Mouse (Mus musculus) thymus, postnatal 25 days (tissue): ENCODE data around the gene Trpm3.
A peak's percentile ranks its signal among the peaks of the same experiment; 100 is the strongest.
"Not testable (repeated sequence)": the region's sequence is repeated elsewhere in the genome, so short reads cannot be mapped to it uniquely, and the experiment has no call there.

Experiments used
- DNase-seq: peaks from one replicate; pipeline ENCODE4 v3.0.0; 2022

Trpm3 gene

DNA sequence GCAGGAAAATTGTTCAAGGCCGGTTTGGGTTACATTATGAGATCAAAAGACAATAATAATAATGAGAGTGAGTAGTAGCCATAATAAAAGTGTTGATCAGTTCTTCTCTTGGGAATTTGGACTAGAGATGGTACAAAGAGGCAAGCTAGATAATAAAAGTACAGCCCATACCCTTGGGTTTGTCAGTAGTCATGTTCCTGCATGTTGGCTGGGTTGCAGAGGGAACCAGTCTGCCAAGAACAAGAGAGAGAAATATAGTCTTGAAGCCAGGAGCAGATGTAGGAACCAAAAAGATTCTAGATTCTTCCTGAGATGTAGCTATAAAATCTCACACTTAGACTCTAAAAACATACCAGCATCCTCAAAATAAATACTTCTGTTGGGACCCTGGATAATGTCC lies 861.4 kb downstream of the Trpm3 start:
- DNase-seq: no peak

DNA sequence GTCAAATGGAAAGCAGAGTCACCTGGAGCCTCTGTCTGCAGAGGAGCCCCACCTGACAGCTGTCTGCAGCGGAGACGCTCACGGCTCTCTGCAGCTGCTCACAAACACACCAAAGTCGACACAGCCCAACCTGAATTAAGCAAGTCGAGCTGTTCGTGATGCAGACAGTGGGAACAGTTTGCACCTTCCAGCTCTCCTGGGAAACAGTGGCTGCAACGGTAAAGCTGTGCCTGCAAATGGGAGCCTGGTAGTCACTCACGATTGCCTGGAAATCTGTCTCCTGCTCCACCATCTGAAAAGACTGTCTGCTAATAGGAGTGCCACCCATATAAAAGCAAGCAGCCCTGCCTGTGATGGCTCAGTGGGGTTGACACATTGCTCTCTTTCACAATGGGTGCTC lies 865.0 kb downstream of the Trpm3 start:
- DNase-seq: no peak

DNA sequence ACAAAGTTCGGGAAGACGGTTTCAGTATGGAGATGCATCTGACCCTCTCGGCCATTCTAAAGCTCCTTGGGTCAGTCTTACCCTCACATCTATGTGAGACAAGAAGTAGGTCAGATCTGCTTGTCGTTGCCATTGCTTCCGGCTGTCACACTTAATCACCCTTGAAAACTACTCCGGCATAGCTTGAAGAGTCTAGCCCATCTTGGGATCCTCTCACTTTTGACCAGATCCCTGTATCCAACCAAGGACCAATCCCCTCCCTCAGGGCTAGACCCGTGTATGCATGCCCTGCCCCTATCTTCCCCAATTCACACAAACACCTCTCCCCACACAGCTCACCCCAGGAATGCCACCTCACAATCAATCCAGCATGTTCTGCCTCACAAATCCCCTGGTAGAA lies 867.0 kb downstream of the Trpm3 start:
- no peak for DNase-seq

DNA sequence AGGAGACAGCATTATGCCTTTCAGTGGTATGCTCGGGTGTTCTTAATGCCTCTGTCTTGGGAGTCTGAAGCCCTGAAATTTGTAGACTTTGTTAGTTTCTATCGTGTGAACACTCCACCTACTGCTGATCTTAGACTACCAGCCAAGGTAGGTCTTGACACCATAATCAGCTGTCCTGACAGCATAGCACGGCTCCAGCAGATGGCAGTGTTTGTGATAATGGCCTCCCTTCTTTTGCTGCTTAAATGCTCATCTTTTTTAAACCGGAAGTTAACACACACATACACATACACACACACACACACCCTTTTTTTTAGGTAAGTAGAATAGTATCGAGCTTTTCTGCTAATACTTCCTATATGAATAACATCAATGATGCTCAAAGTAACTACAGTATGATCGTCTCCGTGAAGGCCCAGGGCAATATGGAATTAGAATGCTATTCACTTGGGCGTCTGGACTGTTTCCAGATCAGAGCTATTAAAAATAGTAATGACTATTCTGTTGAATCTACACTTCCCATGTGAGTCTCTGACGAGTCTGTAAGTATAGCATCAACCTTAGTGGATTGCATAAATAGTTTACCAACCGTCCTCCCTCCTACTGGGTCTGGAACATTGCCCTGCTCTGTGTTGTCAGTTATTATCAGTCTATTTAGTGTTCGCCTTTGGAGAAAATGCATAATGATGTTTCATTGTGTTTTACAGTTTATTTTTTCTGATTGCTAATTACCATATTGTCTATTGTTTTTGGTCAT lies 867.8 kb downstream of the Trpm3 start:
- DNase-seq: peak; percentile 5

DNA sequence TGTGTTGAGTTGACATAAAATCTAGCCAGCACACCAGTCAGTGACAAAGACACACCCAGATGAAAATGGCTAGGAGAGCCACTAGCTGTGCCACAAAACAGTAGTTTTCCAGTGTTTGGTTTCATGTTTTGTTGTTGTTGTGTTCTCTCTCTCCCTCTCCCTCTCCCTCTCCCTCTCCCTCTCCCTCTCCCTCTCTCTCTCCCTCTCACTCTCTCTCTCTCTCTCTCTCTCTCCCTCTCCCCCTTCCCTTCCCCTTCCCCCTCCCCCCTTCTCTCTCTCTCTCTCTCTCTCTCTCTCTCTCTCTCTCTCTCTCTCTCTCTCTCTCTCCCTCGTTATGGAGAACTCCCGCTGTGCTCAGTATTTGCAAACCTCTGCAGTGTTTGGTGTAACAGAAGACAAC lies 874.8 kb downstream of the Trpm3 start:
- DNase-seq: no peak

DNA sequence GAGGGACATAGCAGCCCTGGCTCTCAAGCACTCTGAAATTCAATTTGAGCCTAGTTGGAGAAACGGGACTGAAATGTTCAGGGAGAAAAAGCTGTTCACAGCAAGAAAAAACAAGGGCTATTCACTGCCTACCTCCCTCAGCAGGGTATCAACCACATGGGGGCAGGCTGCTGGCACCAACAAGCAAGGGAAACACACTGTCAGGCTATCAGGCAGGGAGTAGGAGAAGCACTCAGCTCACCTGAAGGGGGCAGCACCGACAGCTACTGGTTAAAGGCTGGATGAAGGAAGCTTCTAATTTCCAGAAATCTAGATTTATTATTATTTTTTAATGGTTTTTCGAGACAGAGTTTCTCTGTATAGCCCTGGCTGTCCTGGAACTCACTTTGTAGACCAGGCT lies 876.7 kb downstream of the Trpm3 start:
- peak; percentile 19 for DNase-seq

DNA sequence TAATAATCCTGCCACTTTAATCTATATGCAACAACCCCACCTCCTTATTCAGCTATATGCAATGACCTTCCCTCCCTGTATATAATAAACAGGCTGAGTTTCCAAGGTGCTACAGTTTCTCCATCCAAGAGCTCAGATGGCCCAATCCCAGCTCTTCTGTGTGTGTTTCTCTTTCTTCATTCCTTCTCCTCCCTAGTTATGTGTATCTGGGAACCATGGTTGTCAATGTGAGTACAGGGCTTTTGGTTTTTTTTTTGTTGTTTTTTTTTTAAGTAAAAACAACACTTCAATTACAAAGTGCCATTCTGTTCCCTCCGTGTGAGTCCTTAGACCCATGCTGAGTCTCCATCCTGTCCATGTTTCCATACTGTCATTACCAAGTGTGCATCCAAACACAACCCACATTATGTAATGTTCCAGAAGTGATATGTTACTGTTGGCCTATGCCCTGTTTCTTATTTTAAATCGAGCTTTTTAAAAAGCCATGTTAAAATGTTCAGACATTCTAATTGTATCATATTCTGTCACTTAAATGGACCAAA lies 879.4 kb downstream of the Trpm3 start:
- DNase-seq: no peak

DNA sequence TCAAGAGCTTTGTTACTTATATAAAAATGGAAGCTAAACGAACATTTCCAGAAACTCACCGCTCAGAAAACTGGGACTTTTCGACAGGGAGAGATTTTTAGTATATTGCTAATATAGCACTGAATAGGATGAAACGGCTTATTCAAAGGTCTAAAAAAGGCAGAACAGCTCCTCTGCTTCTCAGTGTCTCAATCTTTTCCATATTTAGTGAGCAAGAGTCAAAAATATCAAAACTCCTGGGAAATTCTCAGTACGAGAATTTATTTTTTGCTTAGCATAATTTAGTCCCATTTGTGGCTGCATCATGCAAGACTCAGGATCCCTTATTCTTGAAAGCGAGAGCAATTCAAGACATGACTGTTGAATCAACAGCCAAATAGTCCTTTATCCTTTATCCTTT lies 884.1 kb downstream of the Trpm3 start:
- no peak for DNase-seq

DNA sequence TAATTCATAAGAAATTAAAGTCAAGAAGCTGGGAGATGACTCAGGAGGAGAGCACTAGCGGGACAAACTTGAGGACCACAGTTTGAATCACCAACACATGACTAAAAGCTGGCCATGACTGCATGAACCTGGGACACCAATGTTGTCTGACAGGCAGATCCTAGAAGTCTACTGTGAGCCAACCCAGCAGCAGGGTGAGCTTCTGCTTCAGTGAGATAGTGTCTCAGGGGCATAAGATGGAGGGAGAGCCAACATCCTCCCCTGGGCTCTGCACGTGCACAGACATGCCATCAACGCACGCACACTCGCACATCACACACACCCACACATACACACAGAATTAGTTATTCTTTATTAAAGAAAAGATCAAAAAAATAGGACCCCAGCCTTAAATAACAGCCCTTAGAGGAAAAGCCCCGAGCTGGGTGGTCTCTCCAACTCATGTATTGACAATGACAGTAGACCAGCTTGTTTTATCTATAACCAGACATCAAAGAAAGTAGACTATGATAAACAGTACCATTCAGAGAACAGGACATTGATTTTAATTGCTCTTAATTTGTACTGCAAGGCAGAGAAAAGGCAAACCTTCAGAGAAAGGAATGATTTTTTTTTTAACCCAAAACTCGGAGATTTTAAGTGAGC lies 884.6 kb downstream of the Trpm3 start:
- no peak for DNase-seq

DNA sequence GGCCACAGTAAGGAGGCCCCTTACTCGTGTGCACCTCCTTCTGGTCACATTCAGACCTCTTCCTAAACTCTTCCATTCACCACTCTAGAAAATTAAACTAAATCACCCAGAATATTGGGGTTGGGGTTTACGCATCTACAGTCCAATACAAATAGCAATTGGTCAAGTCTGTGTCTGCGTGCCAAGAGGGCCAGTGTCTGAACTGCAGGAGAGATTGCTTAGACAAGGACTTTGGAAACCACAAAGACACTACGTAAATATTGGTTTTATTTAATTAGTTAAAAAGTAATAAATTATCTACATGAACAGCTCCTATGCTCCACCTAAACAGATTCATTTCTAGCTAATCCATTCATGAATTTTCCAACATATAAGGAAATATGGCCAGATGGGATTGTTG lies 886.0 kb downstream of the Trpm3 start:
- no peak for DNase-seq

DNA sequence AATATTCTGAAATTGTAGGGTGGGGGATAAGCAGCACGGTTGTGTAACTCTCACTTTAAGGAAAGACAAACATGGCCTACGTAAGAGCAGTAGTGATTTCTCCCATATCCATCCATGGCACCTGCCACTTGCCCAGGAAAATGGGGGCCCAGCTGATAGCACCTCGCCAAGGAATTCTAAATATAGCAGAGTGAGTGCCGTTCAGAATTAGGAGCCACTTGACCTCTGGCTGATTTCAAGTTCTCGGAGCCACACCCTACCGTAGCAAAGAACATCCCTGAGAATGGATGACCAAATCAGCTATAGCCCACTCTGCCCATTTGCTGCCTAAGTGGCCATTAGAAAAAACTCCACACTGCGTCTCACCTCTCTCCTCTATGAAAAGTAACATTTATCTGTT lies 887.6 kb downstream of the Trpm3 start:
- no peak for DNase-seq

DNA sequence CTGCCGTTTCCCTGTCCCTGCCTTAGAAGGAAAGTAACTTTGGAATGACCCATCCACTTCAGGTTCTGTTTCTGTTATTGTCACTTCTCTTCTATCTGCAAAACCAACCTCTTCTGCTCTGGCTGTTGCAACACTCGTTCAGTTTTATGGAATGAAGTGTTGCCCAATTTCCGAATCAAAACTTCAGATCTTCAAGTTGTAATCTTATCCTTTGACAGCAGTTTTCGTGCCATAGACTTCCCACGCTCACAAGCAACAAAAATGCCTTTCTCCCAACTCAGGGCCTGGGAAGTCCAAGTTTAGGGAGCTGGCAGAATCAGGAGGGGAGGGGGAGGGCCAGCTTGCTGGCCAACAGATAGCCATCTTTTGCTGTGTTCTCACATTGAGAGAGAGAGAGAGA lies 889.4 kb downstream of the Trpm3 start:
- no peak for DNase-seq

DNA sequence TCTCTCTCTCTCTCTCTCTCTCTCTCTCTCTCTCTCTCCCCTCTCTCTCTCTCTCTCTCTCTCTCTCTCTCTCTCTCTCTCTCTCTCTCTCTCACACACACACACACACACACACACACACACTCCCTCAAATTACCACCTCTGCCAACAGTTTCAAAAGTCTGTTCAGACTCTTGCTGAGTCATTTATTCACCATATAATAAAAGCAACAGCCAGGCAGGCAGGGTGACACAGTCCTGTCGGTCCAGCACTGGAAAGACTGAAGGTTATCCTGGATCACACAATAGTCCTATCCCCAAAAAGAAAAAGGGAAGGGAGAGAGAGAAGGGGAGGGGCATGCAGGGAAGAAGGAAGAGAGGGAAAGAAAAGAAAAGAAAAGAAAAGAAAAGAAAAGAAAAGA lies 894.5 kb downstream of the Trpm3 start:
- DNase-seq: not testable (repeated sequence)

DNA sequence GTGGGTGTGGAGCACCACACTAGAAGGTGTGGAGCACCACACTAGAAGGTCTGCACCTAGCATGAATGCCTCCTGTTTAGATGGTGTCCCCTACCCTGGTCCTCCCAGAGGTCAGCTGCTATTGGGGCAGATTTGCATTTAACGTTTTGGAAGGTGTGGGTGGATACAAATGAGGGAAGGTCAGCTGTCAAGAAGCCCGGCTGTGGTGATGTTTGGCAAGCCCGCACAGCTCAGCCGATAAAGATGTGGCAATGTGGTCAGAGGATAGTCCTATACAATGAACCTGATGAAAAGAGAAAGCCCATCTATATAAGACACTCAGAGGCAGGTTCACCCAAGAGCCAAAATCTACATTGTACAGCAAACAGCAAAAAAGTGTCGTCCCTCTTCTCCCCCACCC lies 895.3 kb downstream of the Trpm3 start:
- DNase-seq: no peak

DNA sequence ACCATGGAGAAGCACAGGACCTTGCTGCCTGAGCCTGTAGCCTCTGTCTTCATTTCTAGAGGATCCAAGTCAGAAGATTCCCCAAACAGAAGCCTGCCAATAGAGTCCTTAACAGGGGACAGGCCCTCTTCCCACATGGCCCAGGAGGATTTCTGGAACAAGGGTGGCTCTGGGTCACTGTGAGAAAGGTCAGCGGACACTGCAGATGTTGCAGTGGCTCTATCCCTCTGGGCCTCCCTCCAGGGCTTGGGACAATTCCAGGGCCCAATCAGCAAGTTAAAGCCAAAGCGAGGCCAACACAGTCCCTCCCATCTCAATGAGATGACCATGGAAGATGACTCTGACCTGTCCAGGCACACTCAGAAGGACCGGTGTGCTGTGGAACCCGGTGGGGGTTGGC lies 896.1 kb downstream of the Trpm3 start:
- DNase-seq: no peak

DNA sequence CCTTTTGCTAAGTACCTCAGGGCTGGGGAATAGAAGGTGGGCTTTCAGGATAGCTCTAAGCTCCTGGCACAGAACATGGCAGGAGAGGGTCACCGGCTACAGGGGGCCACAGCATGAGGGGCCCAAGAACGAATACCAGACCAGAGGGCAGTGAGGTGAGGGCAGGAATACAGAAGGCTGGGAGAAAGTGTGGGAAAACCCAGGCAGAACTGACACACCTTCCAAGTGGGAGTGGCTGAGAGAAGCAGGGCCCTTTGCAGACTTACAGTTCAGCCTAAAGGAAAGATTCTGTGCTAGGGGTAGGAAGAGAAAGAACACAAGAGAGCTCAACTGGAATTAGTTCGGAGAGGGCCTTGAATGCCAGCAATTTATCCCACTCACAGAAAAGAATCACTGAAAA lies 896.9 kb downstream of the Trpm3 start:
- no peak for DNase-seq

DNA sequence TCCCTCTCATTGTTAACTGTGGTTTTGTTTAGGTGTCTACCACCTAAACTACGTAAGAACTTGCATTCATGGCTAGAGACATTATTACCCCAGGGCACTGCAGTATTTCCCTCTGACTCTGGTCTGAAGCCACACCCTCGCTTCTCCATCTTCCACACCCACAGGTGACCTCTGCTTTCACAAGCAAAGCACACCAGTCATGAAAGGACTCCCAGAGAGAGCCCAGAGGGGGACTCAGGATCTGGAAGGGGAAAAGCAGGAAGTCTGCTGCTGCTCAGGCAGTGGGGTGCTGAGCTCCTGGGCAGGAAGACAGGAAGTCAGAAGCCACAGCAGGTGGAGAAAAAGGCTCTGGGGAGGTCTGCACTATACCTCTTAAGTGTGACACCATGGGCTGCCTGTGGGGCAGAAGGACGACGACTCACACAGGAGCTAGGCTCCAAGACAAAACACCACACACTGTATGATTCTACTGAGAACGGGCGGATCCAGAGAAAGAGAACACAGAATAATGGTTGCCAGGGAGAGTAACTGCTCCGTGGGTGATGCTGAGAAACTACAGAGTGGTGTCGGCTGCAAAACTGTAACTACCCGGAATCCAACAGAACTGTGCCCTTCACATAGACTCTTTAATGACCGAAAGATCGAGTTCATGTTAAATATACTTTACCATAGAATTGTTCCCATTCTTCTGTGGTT lies 898.1 kb downstream of the Trpm3 start:
- DNase-seq: peak; percentile 15

DNA sequence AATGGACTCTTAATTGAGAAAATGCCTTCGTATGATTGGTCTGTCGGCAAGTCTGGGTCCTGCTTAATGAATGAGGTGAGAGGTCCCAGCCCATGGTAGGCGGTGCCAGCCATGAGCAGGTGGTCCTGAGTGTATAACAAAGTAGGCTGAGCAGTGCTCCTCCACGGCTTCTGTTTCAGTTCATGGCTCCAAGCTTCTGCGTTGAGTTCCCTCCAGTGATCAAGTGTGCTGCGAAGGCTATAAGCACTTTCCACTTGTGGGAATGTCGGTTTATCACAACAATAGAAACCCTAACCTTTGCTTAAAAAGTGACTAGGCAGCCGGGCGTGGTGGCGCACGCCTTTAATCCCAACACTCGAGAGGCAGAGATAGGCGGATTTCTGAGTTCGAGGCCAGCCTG lies 898.7 kb downstream of the Trpm3 start:
- no peak for DNase-seq

DNA sequence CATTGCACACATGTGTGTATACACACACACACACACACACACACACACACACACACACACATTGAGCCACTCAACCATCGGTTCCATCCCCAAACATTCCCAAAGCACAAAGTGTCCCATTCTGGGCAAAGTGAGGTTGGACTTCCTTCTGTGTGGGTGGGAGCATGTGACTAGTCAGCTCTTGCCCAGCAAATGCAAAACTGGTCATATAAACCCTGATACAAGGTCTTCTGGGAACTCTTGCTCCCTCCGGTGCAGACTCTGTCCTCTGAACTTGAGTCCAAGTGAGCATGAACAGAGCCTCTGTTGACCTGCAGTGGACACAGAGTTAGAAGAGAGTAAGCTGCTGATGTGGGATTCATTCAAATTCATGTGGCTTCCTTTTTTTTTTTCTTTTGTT lies 899.5 kb downstream of the Trpm3 start:
- no peak for DNase-seq

DNA sequence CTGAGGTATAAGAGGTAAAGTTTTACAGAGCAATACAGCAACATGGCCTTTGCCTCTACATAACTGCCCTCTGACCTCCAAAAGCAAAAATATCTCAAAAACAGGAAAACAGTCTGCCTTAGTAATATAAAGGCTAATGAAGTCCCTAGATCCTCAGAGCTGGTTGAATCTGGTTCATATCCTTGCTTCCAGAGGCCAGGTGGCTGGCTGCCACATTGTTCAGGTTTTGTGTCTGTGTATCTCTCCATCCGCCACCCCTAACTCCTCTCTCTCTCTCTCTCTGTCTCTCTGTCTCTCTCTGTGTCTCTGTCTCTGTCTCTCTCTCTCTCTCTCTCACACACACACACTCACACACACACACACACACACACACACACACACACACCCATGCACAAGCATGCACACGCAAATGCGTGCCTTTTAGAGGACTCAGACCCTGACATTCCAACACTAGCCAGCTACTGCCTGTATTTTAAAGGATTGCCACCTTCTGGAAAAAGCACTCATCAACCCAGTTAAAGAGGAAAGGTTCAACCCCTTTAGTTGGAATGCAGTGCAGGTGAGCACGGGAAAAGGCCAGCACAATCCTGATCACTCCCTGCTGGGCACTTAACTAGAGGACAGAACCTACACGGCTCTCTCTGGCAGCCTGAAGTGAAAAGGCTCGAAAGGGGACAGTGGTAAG lies 902.8 kb downstream of the Trpm3 start:
- DNase-seq: no peak

DNA sequence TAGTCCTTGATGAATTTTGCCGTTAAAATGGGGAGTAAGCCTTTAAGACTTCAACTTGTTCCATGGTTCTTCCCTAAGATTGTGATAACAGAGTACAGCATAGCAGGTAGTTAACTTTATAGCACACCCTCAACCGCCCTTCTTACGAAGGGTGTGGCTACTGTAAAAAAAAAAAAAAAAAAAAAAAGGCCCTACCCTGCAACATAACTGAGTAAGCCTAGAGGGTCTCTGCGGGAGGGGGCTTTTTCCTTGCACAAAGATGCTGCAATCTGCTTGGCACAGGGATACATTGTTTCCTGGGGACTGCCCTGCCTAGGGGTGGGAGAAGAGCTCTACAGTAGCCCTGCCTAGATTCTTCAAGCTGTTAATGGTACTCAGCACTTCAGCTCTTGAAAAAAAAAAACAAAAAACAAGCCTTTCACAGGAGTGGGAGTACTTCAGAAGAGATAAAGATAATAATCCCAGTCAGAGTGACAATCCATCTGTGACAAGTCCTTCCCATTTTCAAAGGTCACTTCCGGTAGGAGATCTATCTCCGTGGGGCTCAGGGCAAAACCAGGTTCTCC lies 903.4 kb downstream of the Trpm3 start:
- no peak for DNase-seq

DNA sequence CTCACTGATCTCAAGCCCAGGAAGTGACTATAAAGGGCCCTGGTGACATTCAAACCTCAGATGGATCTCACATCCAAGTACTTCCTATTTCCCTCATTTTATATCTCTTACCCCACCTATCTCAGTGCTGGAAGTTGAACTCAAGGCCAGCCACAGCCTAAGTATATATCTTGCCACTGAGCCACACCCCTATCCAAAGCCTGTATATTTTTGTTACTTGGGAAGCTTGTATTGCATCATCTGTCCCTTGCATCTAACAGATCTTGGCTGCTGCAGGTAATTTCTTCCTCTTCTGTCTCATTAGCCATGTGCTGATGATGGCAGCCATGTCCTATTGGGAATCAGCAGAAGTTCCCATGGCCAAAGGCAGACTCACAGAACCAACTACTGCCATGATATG lies 904.9 kb downstream of the Trpm3 start:
- DNase-seq: no peak
